Mouse (Mus musculus): ENCODE data around the gene Ccr2.

DNA sequence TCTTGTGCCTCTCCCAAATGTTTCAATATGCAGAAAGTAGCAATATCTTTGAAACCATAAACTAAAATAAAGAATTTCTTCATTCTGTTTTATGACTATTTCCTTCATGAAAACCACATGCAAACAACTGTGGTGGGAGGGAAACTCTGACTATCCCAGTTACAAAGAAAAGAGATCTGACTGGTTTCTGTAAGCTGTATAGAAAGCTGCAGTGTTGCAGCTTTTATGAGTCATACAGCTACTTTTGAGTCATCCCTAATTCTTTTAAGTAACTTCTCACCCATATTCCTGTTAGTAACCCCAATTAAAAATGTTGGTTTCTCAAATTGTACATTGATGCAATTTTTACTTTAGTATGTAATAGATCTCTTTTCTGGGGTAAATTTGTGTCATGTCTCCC, 44.6 kb downstream of the Ccr2 start:
- TF ChIP-seq CTCF (IDR thresholded peaks at IDR 0.05; ENCODE audit: low read depth) (no peak), EP300 (IDR thresholded peaks at IDR 0.05; ENCODE audit: low read depth) (no peak)
